Mouse (Mus musculus): Measurements from ENCODE around the gene Zranb1. TPM values are rescaled to one million over a fixed set of nuclear protein-coding genes. Genes with fewer than 3 reads are reported as not detected.

The Zranb1 gene
- total RNA-seq, 2 experiments from 2014 or later: 35.2 to 39.0 TPM

GRCm38 (mm10) chr7:133001388-133001787 lies 70.4 kb downstream of the Zranb1 start:
- DNase-seq: no peak

- no peak for DNase-seq
Observed at GRCm38 (mm10) chr7:133002271-133002670, 71.3 kb downstream of the Zranb1 start.

GRCm38 (mm10) chr7:133003421-133003820 lies 72.5 kb downstream of the Zranb1 start:
- peak; percentile 81 for DNase-seq

GRCm38 (mm10) chr7:133005772-133006171 lies 74.8 kb downstream of the Zranb1 start:
- no peak for DNase-seq

- DNase-seq: peak; percentile 40
Observed at GRCm38 (mm10) chr7:133007343-133007742, 76.4 kb downstream of the Zranb1 start.

- DNase-seq: no peak
Observed at GRCm38 (mm10) chr7:133008663-133009062, 77.7 kb downstream of the Zranb1 start.

DNA sequence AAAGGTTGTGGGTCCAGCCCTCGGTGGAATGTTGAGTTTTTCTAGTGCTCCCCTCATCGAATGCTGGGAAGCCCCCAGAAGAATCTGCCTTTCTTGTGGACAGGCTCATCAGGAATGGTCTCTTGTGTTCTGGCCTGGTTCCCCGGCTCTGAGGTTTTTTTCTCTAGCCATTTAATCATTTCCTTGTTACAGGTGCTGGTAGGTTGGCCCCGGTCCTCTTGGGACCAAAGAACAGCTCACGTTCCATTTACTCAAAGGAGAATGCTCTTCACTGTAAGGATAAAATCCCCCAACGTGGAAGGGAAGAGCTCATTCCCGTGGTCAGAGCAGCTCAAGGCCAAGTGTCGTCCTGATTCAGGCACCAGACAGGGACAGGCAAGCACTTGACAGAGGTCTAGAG lies 78.7 kb downstream of the Zranb1 start:
- DNase-seq: no peak

DNA sequence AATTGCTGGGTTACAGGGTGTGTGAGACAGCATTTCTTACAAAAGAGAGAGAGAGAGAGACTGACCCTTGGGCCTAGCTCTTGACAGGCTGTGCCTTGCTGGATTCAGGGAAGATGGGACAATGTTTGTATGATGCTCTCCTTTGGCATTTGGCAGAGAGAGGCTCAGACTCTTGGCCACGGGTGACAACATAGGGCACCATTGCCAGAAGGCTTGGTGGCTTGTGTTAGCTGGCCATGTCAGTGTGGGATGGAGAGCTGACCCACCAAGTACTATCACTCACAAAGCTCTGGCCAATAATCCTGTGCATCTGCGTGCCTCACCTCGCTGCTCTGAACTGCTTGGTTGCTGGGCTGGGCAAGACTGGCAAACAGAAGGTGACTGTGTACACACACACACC lies 79.5 kb downstream of the Zranb1 start:
- no peak for DNase-seq

GRCm38 (mm10) chr7:133011191-133011590 lies 80.2 kb downstream of the Zranb1 start:
- DNase-seq: peak; percentile 41

DNA sequence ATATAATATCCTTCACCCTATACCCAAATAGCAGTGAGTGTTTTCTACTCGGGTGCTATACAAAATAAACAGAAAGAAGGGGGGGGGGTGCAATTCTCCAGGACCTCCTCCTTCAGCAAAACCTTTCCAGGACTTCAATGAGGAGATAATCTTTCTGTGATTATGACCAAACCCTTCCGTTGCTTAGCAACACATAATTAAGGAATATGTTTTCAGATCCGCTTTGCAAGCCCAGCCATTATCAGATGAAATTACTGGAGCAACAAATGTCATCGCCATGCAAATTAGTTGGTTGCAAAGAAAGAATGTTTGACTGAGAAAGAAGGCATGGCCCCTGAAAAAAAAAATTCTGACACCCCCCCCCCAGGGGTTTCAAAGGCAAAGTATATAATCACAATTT lies 80.7 kb downstream of the Zranb1 start:
- no peak for DNase-seq

- no peak for DNase-seq
Observed at GRCm38 (mm10) chr7:133012637-133013366, 81.9 kb downstream of the Zranb1 start.

DNA sequence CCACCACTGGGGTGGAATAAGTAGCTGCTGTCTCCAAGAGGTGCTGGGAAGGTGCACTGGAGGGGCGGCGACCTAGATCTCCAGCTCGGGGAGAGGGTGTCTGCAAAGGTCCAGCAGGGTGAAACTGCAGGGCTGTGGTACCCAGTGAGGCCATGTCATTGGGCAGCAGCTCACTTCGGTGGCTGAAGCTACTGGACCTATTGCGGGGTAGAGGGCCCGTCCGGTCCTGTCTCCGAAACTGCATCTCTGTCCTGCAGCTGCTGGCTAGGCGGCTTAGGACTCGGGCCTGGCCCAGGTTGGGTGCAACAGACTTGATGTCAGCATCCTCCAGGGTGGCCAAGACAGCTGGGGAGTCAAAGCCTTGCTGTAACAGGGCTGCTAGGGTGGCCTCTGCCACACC lies 83.0 kb downstream of the Zranb1 start:
- no peak for DNase-seq

GRCm38 (mm10) chr7:133014631-133015030 lies 83.7 kb downstream of the Zranb1 start:
- no peak for DNase-seq

GRCm38 (mm10) chr7:133015416-133016070 lies 84.6 kb downstream of the Zranb1 start:
- DNase-seq: no peak

DNA sequence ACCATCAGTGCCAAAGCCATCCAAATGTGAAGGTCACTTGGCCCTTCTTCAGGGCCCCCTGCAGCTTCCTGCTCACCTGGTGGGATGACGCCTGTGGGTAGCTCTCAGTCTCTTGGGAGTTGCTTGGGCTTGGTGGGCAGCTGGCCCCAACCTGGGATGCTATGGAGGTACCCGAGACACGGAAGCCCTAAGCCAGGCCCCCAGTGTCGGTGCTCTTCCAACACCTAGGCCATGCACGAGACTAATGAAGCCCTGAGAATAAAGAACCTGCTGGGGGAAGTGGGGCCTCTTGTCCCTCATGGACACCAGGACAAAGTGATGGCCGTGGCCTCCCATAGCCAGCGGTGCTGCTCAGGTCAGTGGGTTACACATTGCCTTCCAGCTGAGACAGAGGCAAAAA lies 88.0 kb downstream of the Zranb1 start:
- no peak for DNase-seq

DNA sequence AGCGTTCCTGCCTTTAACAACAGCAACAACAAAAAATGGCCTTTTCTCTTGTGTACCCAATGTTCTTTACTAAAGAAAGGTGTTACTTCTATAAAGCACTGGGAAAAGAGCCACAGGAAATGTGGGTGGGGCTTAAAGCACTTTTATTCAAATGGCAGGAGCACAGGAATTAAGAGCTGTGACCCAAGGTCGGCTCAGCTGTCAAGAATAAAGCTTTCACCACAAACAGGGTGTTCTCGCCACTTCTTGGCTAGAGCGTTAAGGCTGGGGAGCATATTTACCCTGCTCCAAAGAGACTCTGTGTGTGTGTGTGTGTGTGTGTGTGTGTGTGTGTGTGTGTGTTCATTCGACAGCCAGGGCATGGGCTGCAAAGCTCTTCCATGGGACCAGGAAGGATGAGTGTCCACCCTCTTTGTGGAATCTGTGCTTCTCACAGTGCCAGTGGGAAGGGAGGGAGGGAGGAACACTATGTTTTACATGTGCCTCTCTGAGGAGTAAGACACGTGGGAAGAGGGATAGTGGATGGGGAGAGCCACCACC lies 88.6 kb downstream of the Zranb1 start:
- no peak for DNase-seq

DNA sequence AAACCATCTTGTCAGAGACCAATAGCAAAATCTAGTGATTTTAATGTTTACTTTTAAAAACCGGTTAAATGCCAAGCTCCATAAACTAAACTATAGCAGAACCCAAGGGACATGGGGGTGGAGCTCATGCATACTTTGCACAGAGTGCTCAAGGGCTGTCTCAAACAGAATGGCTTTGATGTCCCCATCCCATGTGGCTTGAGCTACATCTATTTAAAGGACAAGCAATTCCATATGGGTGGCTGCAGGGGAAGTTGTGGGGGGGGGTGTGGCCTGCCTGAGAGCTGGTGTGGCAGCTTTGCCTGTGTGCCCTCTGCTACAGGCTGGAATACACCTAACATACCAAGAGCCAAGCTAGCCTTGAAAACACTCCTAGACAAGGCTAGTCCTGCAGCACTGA lies 93.8 kb downstream of the Zranb1 start:
- no peak for DNase-seq

DNA sequence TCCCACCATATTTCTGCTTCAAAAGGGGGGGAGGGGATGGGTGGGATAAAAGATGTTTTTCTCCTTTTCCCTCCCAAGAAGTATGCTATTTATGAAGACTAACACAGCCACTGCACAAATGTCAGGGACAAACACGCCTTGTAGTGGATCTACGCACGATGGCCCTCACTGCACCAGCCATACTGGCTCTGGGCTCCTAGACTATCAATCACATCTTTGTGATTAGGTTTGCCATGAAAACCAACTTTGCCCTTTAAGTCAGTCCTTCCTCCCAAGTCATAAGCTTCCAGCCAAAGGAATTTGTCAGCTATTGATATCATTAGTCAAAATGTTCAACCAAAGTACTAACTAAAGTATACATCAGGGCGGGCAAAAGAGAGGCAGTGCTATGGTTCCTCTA lies 97.0 kb downstream of the Zranb1 start:
- DNase-seq: no peak

DNA sequence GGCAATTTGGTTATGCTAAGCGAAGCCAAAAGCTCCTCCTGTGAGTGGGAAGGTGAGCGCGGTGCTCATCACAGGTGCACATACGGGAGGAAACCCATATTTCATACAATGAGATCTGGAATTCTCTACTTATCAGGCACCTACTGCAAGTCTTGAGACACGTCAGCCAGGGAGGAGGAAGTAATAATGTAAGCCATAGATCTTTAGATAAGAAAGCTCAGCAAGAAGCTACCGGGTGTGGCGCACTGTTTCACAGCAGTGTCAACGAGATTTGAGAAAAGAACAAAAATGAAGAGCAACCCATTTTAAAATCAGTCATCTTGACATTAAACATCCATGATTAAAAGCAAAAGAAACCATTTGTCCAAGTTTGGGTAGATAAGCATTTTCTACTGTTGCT lies 98.1 kb downstream of the Zranb1 start:
- DNase-seq: no peak

DNA sequence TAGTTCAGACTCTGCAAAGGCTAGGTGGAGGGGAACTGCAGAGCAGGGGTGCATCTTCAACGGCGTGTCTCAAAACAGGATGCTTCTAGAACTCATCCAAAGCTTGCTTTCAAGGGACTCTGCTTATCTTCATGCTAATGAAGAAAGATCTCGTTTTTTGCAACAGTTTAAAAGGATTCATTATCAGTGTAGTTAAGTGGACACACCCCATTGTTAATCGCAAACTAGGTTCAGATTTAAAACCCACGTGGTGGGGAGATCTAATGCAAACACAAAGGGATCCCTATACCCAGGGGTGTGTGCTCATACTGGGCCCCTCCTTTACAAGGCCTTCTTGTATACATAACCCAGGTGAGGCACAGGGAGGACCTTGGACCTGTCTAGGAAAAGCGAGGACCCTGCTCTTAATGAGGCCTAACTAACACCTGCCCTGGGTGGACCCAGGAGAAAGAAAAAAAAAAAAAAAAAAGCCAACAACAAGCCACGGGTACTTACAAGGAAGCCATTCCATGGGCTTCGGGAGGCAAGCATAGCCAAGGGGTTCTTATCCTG lies 98.6 kb downstream of the Zranb1 start:
- no peak for DNase-seq

GRCm38 (mm10) chr7:133032589-133033203 lies 101.8 kb downstream of the Zranb1 start:
- DNase-seq: peak; percentile 53

GRCm38 (mm10) chr7:133035901-133036300 lies 105.0 kb downstream of the Zranb1 start:
- no peak for DNase-seq
